Mouse (Mus musculus): Measurements from ENCODE around the gene Ccdc61.

Ccdc61 gene

DNA sequence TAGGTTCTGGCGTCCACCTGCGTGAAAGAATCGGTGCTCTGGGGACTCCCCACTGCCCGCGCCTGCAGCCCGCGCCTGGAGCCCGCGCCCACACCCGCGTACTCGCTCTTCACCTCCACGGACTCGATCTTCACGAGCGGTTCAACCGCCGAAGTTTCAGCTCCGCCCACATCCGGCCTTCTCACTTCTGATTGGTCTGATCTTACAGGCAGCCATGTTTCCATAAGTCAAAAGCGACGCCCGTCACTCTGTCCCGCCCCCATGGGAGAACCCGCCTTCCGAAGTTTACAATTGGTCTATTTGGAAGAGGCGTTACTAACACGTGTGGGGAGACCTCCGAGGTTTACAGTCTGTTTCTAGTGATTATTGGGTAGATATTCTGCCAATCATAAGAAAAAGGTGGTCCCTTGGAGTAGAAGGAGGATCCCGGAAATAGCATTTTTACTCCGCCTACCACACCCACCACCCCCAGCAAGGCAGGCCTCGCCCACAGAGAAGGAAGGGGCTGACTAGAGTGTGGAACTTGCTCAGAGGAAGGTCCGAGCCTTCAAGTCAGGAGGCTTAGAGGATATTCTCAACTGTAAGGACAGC lies at the start of gene Ccdc61:
Gene Ccdc61, minus strand, starts transcription at position 175 of the 591 bp plus-strand sequence.
- in situ Hi-C loops (cut with MboI; ENCODE audit: low sequenced_read_pairs), result no loop called here

DNA sequence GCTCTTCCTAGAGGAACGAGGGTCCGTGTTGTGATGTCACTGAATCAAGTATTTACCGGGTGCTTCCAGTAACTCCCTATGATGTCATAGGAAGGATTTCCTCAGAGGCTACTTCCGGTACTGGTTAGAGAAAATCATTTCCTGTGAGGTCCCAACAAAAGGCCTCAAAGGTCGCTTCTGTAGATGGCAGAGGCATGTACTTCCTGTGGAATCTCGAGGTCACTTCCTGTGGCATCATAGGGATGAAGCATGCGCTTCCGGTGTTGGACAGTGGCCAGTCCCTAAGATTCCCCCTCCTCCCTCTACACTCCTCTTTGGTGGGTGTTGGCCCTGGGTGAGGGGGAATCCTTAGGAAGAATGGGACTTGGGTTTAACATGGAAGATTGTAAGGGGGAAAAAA lies 49.2 kb upstream of the Ccdc61 start:
- in situ Hi-C loops (cut with MboI; ENCODE audit: low sequenced_read_pairs), result no loop called here

DNA sequence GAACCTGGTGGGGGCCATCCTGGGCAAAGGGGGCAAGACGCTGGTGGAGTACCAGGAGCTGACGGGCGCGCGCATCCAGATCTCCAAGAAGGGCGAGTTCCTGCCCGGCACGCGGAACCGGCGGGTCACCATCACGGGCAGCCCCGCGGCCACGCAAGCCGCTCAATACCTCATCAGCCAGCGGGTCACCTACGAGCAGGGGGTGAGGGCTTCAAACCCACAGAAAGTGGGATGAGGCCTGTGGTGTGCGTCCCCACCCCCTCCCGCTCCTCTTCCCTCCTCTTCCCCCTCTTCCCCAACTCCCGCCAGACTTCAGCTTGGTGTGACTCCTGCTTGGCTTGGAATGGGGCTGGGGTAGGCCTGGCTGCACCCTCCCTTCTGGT lies 48.2 kb upstream of the Ccdc61 start:
- in situ Hi-C loops (cut with MboI; ENCODE audit: low sequenced_read_pairs), result no loop called here

DNA sequence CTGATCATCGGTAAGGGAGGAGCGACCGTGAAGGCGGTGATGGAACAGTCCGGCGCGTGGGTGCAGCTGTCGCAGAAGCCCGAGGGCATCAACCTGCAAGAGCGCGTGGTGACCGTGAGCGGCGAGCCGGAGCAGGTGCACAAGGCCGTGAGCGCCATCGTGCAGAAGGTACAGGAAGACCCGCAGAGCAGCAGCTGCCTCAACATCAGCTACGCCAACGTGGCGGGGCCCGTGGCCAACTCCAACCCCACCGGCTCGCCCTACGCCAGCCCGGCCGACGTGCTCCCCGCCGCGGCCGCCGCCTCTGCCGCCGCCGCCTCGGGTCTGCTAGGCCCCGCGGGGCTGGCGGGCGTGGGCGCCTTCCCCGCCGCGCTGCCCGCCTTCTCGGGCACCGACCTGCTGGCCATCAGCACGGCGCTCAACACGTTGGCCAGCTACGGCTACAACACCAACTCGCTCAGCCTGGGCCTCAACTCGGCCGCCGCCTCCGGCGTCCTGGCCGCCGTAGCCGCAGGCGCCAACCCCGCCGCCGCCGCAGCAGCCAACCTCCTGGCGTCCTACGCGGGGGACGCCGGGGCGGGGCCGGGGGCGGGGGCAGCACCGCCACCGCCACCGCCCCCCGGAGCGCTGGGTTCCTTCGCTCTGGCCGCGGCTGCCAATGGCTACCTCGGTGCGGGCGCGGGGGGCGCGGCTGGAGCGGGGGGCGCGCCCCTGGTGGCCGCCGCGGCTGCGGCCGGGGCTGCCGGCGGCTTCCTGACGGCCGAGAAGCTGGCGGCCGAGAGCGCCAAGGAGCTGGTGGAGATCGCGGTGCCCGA lies 47.6 kb upstream of the Ccdc61 start:
- in situ Hi-C loops (cut with MboI; ENCODE audit: low sequenced_read_pairs), result no loop called here

DNA sequence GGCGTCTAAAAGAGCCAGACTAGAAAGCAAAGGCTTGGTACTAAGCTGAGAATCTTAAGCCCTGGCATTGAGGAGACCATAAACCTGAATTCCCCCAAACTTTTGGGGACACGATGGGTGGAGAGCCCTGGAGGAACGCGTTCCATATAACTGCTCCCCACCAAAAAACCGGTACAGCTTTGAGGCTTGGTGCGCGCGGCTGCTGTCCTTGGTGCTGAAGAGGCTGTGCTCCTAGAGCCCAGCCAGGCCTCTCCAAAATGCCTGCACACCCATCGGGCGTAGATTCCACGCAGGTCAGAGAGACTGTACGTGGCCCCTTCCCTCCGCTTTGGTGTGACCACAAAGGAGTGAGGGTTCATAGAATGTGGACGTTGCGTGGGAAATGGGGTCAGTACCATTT lies 41.2 kb upstream of the Ccdc61 start:
- in situ Hi-C loops (cut with MboI; ENCODE audit: low sequenced_read_pairs), result no loop called here

DNA sequence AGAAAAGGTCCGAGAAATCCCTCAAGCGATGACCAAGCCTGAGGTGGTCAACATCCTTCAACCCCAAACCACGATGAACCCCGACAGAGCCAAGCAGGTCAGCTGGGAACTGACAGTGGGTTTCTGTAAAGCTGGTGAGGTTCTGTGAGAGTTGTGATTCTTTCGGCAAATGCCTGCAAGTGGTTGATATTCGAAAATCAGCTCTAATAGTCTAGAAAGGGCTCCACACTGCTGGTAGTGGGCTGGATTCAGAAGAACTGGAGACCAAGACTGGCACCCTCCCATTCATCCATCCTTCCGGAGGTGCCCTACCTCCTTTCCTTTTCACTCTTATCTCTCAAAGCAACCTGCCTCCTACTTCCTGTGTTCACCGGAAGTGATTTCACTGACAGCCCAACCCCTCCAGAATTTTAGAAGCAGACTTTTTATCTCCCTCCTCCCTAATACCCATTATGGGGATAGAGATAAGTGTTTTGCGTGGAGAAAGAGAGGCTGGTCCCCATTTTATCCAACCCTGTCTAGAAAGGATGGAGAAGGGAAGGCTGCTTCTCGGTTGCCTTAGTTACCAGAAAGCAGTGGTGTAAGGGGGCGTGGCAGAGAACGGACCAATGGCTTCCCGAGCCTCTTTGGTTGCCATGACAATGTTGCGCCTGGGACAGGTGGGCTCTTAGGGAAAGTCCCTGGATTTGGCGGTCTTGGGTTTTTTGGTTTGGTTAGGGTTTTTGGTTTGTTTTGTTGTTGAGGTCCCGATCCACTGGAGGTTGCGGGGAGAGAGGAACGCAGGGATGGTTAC lies 40.5 kb upstream of the Ccdc61 start:
- in situ Hi-C loops (cut with MboI; ENCODE audit: low sequenced_read_pairs), result no loop called here

DNA sequence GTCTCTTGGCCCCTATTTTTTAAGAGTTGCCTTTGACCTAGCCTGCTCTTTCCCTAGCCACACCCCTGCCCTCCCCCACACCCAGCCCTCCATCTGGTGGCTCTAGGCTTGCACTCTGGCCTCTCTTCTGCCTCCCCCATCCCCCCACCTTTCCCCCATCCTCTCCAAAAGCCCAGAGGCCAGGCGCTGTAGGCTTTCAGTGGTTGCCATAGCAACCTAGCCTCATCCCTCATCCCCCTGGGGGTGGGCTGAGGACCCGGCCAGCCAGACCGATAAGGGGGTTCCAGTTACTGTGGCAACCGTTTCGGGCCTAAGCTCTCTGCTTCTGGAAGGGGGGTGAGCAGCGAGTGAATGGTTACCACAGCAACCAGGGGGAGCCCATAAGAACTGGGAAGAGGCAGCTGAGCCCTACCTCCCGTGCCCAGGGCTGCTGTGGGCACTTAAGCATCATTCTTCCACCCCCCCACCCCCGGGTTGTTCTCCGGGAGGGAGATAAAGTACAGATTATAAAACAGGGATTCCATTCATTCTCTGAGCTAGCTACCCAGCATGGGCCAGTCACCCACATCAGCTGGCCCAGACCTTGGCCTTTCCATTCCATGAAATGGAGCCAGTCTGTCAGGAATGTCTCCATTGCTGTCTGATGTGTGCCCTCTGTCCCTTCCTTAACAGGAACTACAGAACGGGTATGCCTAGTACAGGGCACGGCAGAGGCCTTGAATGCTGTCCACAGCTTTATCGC lies 39.7 kb upstream of the Ccdc61 start:
- in situ Hi-C loops (cut with MboI; ENCODE audit: low sequenced_read_pairs), result no loop called here

DNA sequence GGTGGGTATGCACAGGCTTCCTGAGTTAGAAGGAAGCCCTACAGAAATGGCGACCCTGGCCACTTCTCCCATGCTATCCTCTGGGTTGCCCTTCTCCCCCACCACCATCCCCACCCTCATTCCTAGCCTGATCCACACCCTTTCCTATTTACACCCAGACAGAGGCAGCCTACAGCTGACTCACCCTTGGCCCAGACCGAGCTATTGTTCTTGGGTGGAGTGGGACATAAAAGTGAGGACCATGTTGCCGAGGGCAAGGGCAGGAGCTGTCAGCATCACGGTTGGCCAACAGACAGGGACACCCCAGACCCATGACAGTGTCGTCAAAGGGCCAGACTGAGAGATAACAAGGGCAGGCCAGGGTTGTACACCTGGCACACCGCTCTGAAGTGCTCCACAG lies 37.9 kb upstream of the Ccdc61 start:
- in situ Hi-C loops (cut with MboI; ENCODE audit: low sequenced_read_pairs), result no loop called here

DNA sequence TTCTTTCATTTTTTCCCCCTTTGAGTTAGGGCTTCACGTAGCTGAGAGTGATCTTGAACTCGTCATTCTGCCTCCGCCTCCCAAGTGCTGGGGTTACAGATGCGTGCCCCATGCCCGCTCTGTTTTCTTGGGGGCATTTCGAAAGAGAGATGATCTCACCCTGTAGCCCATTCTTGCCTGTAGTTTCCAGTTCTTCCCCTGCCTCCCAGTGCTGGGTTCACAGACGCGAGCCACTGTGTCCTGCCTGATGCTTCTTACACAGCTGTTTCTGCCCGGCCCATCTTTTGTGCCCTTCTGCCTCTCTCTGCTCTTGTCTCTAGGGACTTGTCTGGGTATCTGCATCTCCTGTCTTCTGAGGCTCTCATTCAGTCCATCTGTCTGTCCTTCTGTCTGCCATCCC lies 32.6 kb upstream of the Ccdc61 start:
- in situ Hi-C loops (cut with MboI; ENCODE audit: low sequenced_read_pairs), result no loop called here

DNA sequence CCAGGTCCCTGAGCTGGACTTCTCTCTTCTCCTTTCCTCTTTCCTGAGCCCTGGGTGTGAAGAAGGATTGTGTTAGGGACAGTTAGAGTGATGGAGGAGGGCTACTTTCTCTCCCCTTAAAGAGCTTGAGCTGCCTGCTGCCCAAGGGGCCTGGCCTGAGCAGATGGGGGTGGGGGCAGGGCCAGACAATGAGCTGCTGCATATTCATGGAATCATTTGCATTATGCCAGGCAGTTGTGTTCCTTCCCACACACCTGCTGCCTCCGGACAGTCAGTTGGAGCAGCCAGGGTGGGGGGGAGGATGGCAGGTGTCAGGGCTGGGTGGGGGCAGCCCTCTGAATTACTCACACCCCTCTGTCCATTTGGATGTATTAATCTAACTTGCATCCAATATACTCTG lies 32.2 kb upstream of the Ccdc61 start:
- in situ Hi-C loops (cut with MboI; ENCODE audit: low sequenced_read_pairs), result no loop called here

DNA sequence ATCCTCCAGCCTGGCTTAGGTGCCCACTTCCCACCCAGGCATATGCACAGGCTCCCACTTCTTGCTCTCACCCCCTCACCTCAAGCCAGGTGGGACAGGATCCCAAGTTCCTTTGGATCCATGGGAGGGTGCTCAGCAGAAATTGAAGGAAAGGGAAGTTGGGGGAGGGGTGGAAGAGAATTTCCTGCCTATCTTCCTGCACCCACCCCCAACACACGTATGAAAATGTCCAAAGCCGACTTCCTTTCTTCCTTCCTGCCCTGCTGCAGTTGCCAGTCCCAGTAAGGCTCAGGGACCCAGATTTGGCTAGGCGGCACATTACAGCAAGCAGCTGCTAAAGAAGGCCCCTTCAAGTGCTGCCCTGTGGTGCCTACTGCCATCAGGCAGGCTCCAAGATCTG lies 17.5 kb upstream of the Ccdc61 start:
- in situ Hi-C loops (cut with MboI; ENCODE audit: low sequenced_read_pairs), result no loop called here

DNA sequence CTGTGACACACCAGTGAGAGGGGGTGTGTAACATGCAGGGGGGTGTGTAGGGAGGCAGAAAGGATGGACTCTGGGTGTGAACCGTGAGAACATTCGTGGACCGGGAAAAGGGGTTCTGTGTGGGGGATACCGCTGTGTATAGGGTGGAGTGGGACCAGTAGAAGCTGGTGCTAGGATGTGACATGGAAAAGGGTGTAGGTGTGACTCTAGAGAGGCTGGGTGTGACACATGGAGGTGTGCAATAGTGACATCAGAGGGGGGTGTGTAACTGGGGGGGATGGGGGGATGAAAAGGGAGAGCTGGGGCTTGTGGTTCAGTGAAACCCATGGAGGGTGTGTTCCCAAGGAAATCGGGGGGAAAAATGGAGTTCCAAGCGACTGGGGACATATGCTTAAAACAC lies 16.7 kb upstream of the Ccdc61 start:
- in situ Hi-C loops (cut with MboI; ENCODE audit: low sequenced_read_pairs), result no loop called here

DNA sequence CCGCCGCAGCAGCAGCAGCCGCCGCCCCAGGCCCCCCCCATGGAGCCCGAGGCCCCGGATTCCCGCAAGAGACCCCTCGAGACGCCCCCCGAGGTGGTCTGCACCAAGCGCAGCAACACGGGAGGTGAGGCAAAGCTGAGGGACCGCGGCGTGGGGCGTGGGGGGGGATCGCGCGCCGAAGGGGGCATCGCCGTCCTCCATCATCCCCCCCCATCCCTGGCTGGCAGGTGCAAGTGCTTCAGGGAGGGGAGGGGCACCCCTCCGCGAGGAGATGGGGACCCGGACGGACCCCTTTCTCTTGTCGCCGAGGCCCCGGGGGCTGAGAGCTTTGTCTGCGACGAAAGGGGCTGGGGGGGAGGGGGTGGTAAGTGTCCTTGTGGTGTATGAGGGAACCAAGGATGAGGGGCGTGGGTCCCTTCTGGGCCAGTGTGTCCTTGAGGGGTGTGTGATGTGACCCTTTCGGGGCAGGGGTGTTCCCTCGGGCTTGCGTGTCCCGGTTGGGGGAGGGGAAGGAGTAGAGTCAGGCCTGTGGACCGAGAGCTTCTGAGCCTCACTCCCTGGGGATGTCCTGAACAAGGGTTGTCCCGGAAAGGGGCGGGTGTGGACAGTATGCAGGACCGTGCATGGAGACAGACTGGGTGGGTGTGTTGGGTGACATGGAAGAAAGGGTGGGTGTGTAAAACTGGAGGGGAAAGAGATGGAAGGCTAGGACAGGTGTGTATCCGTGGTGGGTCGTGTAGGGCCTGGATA lies 16.0 kb upstream of the Ccdc61 start:
- in situ Hi-C loops (cut with MboI; ENCODE audit: low sequenced_read_pairs), result no loop called here

DNA sequence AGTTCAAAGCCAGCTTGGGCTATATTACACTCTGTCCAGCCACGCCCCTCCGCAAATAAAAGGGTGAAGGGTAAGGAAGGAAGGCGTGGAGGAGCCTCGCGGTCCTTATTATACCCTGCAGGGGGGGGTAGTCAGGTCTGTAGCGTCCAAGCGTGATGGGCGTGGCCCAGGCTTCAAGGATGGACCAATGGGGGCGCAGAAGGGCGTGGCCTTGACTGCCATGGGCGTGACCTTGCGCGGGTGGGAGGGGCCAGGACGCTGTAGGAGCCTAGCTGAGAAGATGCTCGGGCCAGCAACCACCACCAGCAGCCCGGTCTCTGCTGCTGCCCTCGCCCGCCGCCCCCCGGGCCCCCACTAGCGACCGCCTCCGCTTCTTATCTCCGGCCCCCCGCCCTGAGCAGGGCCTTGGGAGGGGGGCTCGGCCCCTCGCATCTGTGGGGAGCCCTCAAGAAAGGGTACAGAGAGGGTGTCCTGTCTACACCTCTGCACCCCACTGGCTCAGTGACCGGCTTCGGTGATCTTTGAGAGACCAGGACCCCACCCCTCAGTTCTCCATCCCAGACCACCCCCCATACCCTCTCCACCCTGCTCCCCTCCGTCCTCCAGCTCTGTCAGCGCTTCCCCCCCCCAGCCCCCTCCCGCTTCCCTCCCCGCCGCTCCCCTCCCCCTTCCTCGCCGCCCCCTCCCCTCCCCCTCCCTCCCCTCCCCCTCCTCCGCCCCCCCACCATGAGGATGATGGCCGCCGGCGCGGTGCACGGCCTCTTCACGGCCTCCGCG lies 15.1 kb upstream of the Ccdc61 start, which contains the start of gene Nova2:
Gene Nova2, plus strand, starts transcription at position 727 of the 777 bp plus-strand sequence.
- in situ Hi-C loops (cut with MboI; ENCODE audit: low sequenced_read_pairs), result no loop called here

DNA sequence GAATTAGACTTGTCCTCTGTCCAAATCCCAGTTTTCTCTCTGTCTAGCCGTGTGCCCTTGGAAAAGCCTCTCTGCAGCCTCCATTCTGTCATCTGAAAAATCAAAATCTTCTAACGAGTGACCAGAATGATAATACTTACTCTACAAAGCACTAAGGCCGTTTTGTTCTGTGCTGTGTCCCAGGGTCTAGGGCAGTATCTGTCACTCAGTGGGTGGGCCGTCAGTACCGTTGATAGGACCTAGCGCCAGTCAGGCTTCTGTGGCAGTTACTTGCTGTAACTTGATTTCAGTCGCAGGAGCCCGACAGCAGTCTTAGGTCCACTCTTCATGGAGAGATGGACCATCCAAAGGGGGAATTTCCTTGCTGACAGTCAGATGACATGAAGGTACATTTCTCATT lies 14.1 kb upstream of the Ccdc61 start:
- in situ Hi-C loops (cut with MboI; ENCODE audit: low sequenced_read_pairs), result no loop called here

DNA sequence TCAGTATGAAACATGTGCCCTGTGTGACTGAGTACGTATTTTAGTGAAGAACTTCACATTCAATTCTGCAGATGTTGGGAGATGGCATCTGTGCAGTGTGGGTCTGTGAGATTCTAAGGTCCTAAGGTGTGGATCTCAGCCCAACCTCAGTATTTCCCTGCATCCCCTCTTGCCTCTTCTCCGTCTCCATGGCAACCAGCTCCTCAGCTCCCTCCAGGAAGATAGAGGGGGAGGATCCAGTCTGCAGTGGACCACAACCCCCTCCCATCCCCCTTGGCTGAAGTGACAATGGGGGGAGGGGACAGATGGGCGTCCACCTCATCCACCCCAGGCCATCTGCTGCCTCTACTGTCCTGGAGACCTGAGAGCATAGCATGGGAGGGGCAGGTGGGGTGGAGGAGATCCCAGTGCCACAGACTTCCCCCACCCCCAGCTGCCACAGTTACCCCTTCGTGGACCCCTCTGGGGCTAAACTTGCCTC lies 13.5 kb upstream of the Ccdc61 start:
- in situ Hi-C loops (cut with MboI; ENCODE audit: low sequenced_read_pairs), result no loop called here

DNA sequence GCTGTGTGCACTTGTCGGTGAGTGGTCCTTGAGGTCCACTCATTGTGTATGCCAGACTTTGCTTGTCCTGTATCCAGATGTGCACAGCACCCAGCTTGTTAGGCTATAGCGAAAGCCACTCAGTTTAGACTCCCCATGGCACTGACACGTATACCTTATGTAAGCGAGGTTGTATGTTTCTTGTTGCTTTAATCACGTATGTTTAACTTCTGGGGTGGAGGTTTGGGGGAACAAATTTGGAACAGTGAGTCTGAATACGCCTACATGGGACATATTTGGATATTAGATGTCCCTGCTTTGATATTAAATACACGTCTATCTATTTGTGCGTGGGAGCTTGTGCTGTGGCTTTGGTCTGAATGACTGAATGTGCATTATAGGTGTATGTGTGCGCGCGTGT lies 13.1 kb upstream of the Ccdc61 start:
- in situ Hi-C loops (cut with MboI; ENCODE audit: low sequenced_read_pairs), result no loop called here

DNA sequence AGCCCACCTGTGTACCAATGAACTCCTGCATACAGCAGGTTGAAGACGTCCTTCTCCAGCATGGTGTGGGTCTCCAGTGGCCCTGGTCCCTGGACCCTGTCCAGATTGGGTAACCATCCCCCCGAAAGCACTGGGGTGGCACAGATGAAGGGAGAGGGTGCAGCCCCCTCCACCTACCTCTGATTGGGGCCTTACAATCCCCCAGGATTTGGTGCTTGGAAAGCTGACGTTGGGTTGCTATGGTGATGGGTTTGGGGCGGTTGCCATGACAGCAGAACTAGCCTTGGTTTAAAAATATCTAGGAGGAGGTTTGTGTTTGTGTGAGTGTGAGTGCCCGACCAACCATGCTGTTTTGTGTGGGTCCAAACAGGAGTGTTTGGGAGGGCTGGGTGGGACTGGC lies 12.6 kb upstream of the Ccdc61 start:
- in situ Hi-C loops (cut with MboI; ENCODE audit: low sequenced_read_pairs), result no loop called here

DNA sequence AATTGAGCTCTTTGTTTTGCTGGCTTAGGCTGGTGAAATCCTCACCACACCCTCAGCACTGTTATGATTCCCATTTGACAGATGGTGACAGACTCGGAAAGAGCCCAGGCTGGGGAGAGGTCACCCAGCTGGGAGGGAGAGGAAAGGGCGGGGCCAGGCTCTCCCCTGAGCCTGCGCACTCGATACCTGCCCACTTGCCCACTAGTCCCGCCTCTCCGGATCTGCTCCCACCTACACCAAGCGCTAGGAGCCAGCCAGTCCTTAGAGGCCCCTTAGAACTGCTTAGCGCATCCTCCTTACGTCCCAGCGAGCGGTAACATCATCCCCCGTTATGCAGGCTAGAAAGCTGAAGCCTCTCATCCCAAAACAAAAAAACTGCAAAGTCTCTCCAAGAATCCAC lies 10.9 kb upstream of the Ccdc61 start:
- in situ Hi-C loops (cut with MboI; ENCODE audit: low sequenced_read_pairs), result no loop called here

DNA sequence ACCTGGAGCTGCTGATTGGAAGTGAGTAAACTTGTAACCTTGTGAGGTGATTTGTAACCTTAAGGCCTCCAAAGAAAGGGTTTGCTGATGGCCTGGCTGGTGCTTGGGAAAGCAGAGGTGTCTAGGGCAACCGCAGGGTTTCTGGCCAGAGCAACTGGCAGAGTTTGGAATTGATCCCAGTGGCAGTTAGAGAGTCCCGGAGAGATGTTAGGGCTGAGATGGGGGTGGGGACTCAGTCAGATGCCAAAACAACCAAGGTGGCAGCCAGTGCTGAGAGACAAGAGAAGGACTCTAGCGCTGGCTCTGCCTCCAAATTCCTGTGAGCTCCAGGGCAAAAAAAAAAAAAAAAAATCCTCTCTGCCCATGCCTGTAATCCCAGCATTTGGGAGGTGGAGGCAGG lies 7.7 kb upstream of the Ccdc61 start:
- in situ Hi-C loops (cut with MboI; ENCODE audit: low sequenced_read_pairs), result no loop called here

All from CH12F3 (cell line).